Comparison of ENCODE assay signal across 17 mouse cellular contexts in the genomic region with DNA sequence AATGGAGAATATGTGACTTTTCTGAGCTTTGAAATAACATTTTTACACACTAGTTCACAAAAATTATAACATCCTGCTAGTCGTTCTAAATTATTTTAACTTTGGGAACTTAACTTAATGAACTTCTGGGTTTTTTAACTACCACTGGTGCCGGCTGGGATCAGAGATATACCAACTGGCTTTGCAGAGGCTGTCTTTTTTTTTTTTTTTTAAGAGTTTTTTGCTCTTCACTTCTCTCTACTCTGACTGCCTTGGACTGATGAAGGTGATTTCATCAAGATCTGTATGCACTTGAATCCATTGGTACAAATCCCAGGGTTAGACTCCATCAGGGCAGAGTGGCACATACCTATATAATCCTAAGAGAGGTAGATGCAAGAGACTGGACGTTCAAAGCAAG.
"Had no signal": no experiment of that assay in that cellular context is flagged by ENCODE, and none has a peak within 500 bp of the region (broad histone marks: within the 10 kb centered on the region; RNA-seq: fewer than 3 reads in every experiment).

No protein-coding gene starts in this region.

- ATAC-seq: lung, postnatal 0 days; midbrain, embryonic 13.5 days; midbrain, embryonic 15.5 days had no signal

- DNase-seq: lung, adult 2 months; lung, postnatal 14 days; lung, postnatal 36 days; right cerebral cortex, postnatal 14 days; thymus, adult 2 months; thymus, postnatal 25 days; thymus, postnatal 4 days had no signal

- H3K36me3 ChIP-seq: lung, embryonic 15.5 days; midbrain, embryonic 13.5 days; midbrain, embryonic 15.5 days; neural tube, embryonic 12.5 days; stomach, embryonic 15.5 days had no signal

- H3K4me3 ChIP-seq: lung, embryonic 15.5 days; megakaryocyte, embryonic 14.5 days; midbrain, embryonic 13.5 days; midbrain, embryonic 15.5 days; neural tube, embryonic 12.5 days; stomach, embryonic 15.5 days had no signal

- H3K9ac ChIP-seq: lung, embryonic 15.5 days; midbrain, embryonic 13.5 days; midbrain, embryonic 15.5 days; neural tube, embryonic 12.5 days; stomach, embryonic 15.5 days had no signal

- H3K4me1 ChIP-seq: midbrain, embryonic 15.5 days; neural tube, embryonic 12.5 days; stomach, embryonic 15.5 days had no signal

- H3K9me3 ChIP-seq: lung, embryonic 15.5 days; megakaryocyte, embryonic 14.5 days; midbrain, embryonic 13.5 days; midbrain, embryonic 15.5 days; neural tube, embryonic 12.5 days; stomach, embryonic 15.5 days had no signal

- H3K27me3 ChIP-seq: lung, embryonic 15.5 days; megakaryocyte, embryonic 14.5 days; midbrain, embryonic 13.5 days; midbrain, embryonic 15.5 days; neural tube, embryonic 12.5 days; stomach, embryonic 15.5 days had no signal

- H3K27ac ChIP-seq: lung, embryonic 15.5 days; macrophage; midbrain, embryonic 13.5 days; midbrain, embryonic 15.5 days; neural tube, embryonic 12.5 days; stomach, embryonic 15.5 days; stomach, postnatal 0 days had no signal

- H3K4me2 ChIP-seq: lung, embryonic 15.5 days; midbrain, embryonic 11.5 days; midbrain, embryonic 13.5 days; midbrain, embryonic 15.5 days; neural tube, embryonic 12.5 days; stomach, embryonic 15.5 days had no signal
